Mouse (Mus musculus): ENCODE data around the gene Trpm8.

GRCm38 (mm10) chr1:88427987-88428741 is 150.7 kb downstream of the Trpm8 start:
- no peak for TF ChIP-seq CTCF (IDR thresholded peaks at IDR 0.05; ENCODE audit: extremely low read depth, insufficient read depth, low read length)
- TF ChIP-seq POLR2A (IDR thresholded peaks at IDR 0.05; ENCODE audit: extremely low read depth, insufficient read depth, low read length) = no peak
